ENCODE assay signal across 10 mouse cellular contexts in the genomic region with DNA sequence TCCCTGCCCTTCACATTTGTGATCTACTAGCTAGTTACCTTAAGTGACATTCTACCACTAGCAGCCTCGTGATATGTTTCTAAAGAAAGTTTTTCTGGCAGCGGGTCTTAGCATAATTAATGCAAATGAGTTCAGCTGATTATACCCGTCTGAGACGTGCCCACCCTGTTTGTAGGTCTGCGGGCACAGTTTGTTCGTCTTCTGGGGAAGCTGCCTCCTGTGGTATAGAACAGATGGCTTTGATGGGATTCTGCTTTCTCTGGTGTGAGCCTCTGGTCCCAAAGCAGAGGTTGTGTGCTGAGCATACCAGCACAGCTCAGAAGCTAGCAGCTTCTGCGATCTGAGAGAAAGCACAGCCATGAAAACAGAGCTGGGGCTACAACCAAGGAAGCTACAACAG.
DNase-seq lines count a peak whose midpoint lies in the region.
"Had no signal": no experiment of that assay in that cellular context is flagged by ENCODE, and none has a peak within 500 bp of the region (broad histone marks: within the 10 kb centered on the region; RNA-seq: fewer than 3 reads in every experiment).

No protein-coding gene starts in this region.

- DNase-seq in layer of hippocampus, adult 18-20 months (ENCODE audit: low spot score in 2 of 2): peak; percentile 37 to 69
- no peak for DNase-seq in layer of hippocampus, postnatal 25 days (ENCODE audit: extremely low spot score in 1 of 2, low spot score in 1 of 2)
- DNase-seq in right cerebral cortex, postnatal 10 days (ENCODE audit: low spot score in 2 of 2): peak; percentile 67 to 85
- no peak for DNase-seq in right cerebral cortex, adult 2 months (ENCODE audit: low spot score in 2 of 2)
- peak; percentile 19 to 47 for DNase-seq in frontal cortex, postnatal 10 days (ENCODE audit: low spot score in 2 of 2)
- no peak for DNase-seq in lung, postnatal 25 days (ENCODE audit: low spot score)
- DNase-seq in urinary bladder, adult 18-20 months (ENCODE audit: low spot score in 2 of 2): no peak
- DNase-seq: cerebellum, adult 11-12 months; heart, adult 18-20 months; kidney, postnatal 10 days had no signal

Comparison
In these comparisons a context has a peak if more than half of its experiments do, and no peak if none do; other contexts are left out.
1. DNase-seq: peak in layer of hippocampus, adult 18-20 months (2 of 2), right cerebral cortex, postnatal 10 days (2 of 2) and frontal cortex, postnatal 10 days (2 of 2); none in layer of hippocampus, postnatal 25 days (0 of 2), right cerebral cortex, adult 2 months (0 of 2), lung, postnatal 25 days (single experiment) and urinary bladder, adult 18-20 months (0 of 2).